Mouse (Mus musculus): ENCODE data around the gene Tcap. TPM values are rescaled to one million over a fixed set of nuclear protein-coding genes. Genes with fewer than 3 reads are reported as not detected.

The Tcap gene
- polyA plus RNA-seq, 1 experiment from 2014 or later: 2.7 TPM

DNA sequence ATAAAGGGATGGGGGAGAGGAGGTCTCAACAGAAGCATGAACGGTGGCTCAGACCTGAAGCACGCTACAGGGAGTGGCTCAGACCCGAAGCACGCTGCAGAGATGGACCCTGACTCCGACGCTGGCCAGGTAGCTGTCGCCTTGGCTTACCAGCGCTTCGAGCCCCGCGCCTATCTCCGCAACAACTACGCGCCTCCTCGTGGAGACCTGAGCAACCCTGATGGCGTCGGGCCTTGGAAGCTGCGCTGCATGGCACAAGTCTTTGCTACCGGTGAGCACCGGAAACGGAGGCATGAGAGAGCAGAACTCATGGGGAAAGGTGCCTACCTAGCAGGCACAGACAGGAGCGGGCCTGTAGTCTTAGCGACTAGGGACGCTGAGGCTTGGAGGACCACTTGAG, 3.0 kb downstream of the Tcap start:
- 16% methylated on average over 24 of the region's 24 CpGs for WGBS
- Histone ChIP-seq H3K4me3 (no peak overlapping the region), H3K9me3 (no peaks in the 10 kb centered on the region), H3K4me1 (0 out of 2 replicates have a peak, but pooled peaks cover 6% of the 10 kb centered on the region), H3K27me3 (replicated peaks) (peaks cover 74% of the 10 kb centered on the region), H3K36me3 (0 out of 2 replicates have a peak, but pooled peaks cover 1% of the 10 kb centered on the region), H3K4me2 (replicated peaks) (peak overlapping the region; percentile 23), H3K9ac (peak overlapping the region; percentile 6; the same call in 1 of the 2 replicates), H3K27ac (no peak overlapping the region)
- ATAC-seq (ENCODE audit: low FRiP score, low read depth): no peak

DNA sequence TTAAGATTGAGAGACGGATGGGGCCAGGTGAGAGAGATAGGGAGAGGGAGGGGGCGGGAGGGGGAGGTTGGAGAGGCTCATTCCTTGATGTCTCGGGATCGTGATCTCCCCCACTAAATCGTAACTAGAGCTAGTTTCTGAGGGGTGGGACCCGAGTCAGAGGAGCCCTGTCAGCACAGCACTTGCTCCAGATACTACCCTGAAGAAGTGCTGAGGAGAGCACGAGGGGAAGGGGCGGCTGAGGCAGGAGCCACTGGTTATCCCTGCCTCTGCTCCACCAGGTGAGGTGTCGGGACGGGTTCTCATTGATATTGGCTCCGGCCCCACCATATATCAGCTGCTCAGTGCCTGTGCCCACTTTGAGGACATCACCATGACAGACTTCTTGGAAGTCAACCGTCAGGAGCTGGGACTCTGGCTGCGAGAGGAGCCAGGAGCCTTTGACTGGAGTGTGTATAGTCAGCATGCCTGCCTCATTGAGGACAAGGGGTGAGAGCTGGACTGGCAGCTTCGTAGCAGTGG, 3.5 kb downstream of the Tcap start:
- peaks cover 77% of the 10 kb centered on the region for H3K27me3 ChIP-seq (replicated peaks)
- WGBS: 56% methylated on average over 14 of the region's 14 CpGs
- no peak overlapping the region for H3K4me3 ChIP-seq
- H3K36me3 ChIP-seq: no peaks in the 10 kb centered on the region
- H3K4me2 ChIP-seq (replicated peaks): peak overlapping the region; percentile 23; the same call in 1 of the 2 replicates
- H3K27ac ChIP-seq: no peak overlapping the region
- no peak for ATAC-seq (ENCODE audit: low FRiP score, low read depth)
- H3K9ac ChIP-seq: no peak overlapping the region
- 0 out of 2 replicates have a peak, but pooled peaks cover 6% of the 10 kb centered on the region for H3K4me1 ChIP-seq
- no peaks in the 10 kb centered on the region for H3K9me3 ChIP-seq

DNA sequence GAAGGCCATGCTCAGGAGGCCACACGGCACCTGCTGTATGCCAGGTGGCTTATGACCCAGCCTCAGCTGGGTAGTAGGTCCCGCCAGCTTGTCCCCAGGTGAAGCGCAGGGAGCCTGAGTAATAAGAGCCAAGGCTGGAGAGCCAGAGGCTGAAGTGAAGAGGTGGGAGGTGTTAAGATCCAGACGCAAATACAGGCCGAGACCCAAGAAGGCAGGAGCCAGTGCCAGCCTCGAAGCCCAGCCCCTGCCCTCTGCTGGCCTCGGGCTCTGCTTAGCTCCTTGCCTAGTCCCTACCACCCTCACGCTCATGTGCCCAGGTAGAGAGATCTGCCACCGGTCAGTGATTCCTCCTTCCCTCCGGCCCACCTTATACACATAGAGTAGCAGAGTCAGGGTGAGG, 4.7 kb downstream of the Tcap start:
- Histone ChIP-seq H3K4me1 (peaks cover 8% of the 10 kb centered on the region; the same call in 1 of the 2 replicates), H3K4me3 (no peak overlapping the region), H3K36me3 (no peaks in the 10 kb centered on the region), H3K4me2 (replicated peaks) (no peak overlapping the region), H3K27ac (no peak overlapping the region), H3K9me3 (no peaks in the 10 kb centered on the region), H3K27me3 (replicated peaks) (peaks cover 81% of the 10 kb centered on the region), H3K9ac (0 out of 2 replicates have a peak overlapping the region, but pooled peaks have one; percentile 17)
- no peak for ATAC-seq (ENCODE audit: low FRiP score, low read depth)
- 77% methylated on average over 10 of the region's 10 CpGs for WGBS

DNA sequence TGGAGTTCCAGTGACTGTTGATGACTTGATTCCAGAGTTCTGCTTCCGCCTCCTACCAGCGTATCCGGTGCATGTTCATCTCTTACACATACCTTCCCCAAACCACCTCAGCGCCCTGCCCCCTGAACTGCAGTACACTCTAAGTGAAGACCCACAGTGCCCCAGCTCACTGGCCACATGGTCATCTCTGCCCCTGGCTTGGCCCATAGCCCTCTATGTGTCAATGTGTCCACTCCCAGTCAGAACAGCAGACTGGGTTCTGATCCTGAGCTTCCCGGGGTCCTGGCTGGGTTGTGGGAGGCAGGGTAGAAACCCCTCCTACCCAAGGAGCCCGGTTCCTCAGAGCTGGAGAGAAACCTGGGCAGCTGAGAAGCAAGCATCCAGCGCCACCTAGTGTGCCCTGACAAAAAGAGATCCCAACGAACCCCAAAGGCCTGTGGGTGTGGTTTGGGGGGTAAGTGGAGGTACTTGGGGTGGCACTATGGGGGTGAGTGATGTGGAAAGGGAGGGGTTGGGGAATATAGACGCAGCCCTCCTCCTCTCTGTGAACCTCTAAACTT, 5.7 kb downstream of the Tcap start:
- Histone ChIP-seq H3K27me3 (replicated peaks) (peaks cover 71% of the 10 kb centered on the region), H3K9me3 (no peaks in the 10 kb centered on the region), H3K9ac (no peak overlapping the region), H3K36me3 (no peaks in the 10 kb centered on the region), H3K4me2 (replicated peaks) (no peak overlapping the region), H3K27ac (no peak overlapping the region), H3K4me3 (no peak overlapping the region), H3K4me1 (peaks cover 15% of the 10 kb centered on the region; the same call in 1 of the 2 replicates)
- ATAC-seq (ENCODE audit: low FRiP score, low read depth): no peak
- 23% methylated on average over 9 of the region's 9 CpGs for WGBS

DNA sequence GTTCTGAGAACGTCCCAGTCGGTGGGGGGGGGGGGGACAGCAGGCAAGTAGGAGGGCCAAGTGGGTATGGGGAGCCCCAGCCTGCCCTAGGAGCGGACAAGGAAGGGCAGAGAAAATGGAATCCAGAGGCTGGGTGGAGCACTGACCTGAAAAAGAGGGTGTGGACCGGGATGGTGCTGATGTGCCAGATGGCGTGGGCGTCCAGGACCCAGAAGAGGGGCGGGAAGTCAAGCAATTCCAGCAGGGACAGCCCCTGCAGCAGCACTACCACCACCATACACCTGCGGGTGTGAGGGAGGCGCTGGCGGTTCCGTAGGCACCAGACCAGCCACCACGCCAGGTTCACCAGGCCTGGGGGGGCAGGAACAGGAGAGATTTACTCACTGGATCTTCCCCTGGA, 6.5 kb downstream of the Tcap start:
- H3K27ac ChIP-seq: no peak overlapping the region
- no peak overlapping the region for H3K4me2 ChIP-seq (replicated peaks)
- H3K9me3 ChIP-seq: no peaks in the 10 kb centered on the region
- H3K4me1 ChIP-seq: peaks cover 17% of the 10 kb centered on the region; the same call in 1 of the 2 replicates
- H3K36me3 ChIP-seq: no peaks in the 10 kb centered on the region
- ATAC-seq (ENCODE audit: low FRiP score, low read depth): no peak
- no peak overlapping the region for H3K4me3 ChIP-seq
- H3K27me3 ChIP-seq (replicated peaks): peaks cover 63% of the 10 kb centered on the region
- 74% methylated on average over 12 of the region's 12 CpGs for WGBS
- H3K9ac ChIP-seq: no peak overlapping the region

DNA sequence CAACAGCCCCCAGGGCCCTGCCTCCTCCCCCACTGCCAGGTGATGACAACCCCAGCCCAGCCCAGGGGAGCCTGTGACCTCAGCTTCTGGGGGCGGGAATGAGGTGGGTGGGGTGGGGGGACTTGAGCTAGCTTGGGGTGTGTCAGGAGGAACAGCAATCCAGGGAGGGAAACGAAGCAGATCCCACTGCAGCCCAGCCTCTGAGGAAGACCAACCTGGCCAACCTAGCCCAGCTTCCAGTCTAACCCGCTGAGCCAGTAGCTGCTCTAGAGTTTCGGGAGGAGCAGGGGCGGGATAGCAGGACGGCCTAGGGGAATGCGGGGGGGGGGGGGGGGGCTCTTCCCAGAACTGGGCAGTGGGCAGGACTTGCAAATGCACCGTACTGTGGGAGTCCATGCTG, 8.4 kb downstream of the Tcap start:
- H3K4me3 ChIP-seq: no peak overlapping the region
- no peak overlapping the region for H3K9ac ChIP-seq
- ATAC-seq (ENCODE audit: low FRiP score, low read depth): no peak
- 12% methylated on average over 7 of the region's 8 CpGs for WGBS
- H3K27ac ChIP-seq: no peak overlapping the region
- no peaks in the 10 kb centered on the region for H3K9me3 ChIP-seq
- H3K4me2 ChIP-seq (replicated peaks): no peak overlapping the region
- H3K27me3 ChIP-seq (replicated peaks): peaks cover 44% of the 10 kb centered on the region
- H3K4me1 ChIP-seq: peaks cover 18% of the 10 kb centered on the region; the same call in 1 of the 2 replicates
- H3K36me3 ChIP-seq: no peaks in the 10 kb centered on the region

DNA sequence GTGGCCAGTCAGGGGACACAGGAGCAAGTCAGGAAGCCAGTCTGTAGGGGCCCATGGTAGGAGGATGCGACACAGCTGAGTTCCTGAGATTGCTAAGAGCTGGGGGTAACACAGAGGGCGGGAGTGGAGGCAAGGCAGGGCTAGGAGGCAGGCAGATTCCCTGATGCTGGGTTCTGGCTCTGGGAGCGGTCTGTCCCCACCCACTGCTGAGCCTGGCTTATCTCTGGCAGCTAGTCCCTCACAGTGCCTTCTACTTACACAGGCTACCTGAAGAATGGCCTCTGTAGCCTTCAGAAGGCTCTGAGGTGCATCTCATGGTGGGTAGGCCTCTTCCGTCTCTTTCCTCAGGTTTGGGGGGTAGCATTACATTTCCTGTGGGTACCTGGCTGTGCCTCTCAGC, 9.0 kb downstream of the Tcap start:
- H3K27me3 ChIP-seq (replicated peaks): peaks cover 38% of the 10 kb centered on the region
- peaks cover 18% of the 10 kb centered on the region; the same call in 1 of the 2 replicates for H3K4me1 ChIP-seq
- WGBS: 51% methylated on average over 4 of the region's 4 CpGs
- ATAC-seq (ENCODE audit: low FRiP score, low read depth): no peak
- no peaks in the 10 kb centered on the region for H3K36me3 ChIP-seq
- no peak overlapping the region for H3K27ac ChIP-seq
- no peak overlapping the region for H3K9ac ChIP-seq
- H3K9me3 ChIP-seq: no peaks in the 10 kb centered on the region
- no peak overlapping the region for H3K4me3 ChIP-seq
- no peak overlapping the region for H3K4me2 ChIP-seq (replicated peaks)

DNA sequence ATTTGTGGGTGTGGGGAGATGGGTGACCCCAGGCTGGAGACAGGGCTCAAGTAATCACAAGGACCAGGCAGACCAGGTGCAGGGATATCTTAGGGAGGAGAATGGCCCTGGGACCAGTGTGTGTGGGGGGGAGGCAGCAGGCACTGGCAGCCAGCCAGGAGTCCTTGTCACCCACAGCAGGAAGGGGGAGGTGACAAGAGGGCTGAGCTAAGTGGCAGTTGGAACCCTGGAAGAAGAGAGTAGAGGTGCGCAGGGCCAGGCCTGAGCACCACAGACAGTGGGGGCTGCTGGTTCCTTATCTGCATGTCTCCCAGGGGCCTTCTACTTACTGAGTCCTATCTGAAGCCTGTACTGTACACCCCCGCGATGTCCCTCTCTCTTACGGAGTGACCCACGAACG, 9.7 kb downstream of the Tcap start:
- no peaks in the 10 kb centered on the region for H3K9me3 ChIP-seq
- WGBS: 75% methylated on average over 6 of the region's 6 CpGs
- no peak overlapping the region for H3K27ac ChIP-seq
- no peak overlapping the region for H3K4me2 ChIP-seq (replicated peaks)
- H3K27me3 ChIP-seq (replicated peaks): peaks cover 31% of the 10 kb centered on the region
- H3K4me3 ChIP-seq: no peak overlapping the region
- ATAC-seq (ENCODE audit: low FRiP score, low read depth): no peak
- H3K4me1 ChIP-seq: peaks cover 18% of the 10 kb centered on the region; the same call in 1 of the 2 replicates
- no peaks in the 10 kb centered on the region for H3K36me3 ChIP-seq
- H3K9ac ChIP-seq: no peak overlapping the region

DNA sequence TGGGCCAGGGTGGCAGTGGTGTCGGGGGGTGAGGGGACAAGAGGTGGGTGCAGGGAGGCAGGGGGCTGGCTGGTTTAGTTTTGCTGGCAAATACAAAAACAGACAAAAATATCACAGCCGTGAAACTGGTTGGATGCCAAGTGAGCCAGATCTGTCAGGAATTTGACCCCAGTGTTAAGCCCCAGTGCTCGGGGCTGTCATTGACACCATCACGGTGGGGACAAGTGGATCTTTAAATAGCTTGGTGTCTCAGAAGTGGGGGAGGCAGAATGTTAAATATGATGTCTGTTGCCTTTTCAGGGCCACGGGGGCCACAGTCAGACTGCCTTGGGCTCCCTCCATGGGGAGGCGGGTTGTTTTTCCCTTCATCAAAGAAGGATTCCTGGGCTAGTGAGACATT, 10.7 kb downstream of the Tcap start:
- H3K27ac ChIP-seq: no peak overlapping the region
- H3K36me3 ChIP-seq: no peaks in the 10 kb centered on the region
- H3K4me2 ChIP-seq (replicated peaks): no peak overlapping the region
- H3K9ac ChIP-seq: no peak overlapping the region
- 59% methylated on average over 6 of the region's 6 CpGs for WGBS
- H3K9me3 ChIP-seq: no peaks in the 10 kb centered on the region
- H3K4me3 ChIP-seq: no peak overlapping the region
- ATAC-seq (ENCODE audit: low FRiP score, low read depth): no peak
- peaks cover 22% of the 10 kb centered on the region for H3K27me3 ChIP-seq (replicated peaks)
- H3K4me1 ChIP-seq: peaks cover 13% of the 10 kb centered on the region; the same call in 1 of the 2 replicates

DNA sequence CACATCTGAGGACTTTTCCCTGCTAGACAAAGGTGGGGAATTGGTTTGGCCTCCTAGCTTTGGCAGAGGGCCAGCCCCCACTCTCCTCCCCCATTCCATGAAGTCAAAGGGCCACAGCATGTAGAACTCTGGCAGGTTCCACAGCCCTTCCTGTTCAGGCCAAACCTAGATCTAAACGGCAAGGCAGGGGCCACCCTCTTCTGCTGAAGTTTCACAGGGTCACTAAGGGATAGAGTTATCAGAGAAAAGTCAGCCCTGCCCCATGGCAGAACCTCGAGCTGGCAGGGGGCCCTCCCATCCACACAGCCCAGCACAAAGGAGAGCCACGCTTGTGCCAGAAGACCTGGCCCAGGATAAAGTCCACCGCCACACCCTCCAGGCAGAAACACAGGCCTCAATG, 11.4 kb downstream of the Tcap start:
- ATAC-seq (ENCODE audit: low FRiP score, low read depth): no peak
- 67% methylated on average over 4 of the region's 4 CpGs for WGBS
- no peak overlapping the region for H3K4me3 ChIP-seq
- peaks cover 17% of the 10 kb centered on the region; the same call in 1 of the 2 replicates for H3K4me1 ChIP-seq
- no peak overlapping the region for H3K9ac ChIP-seq
- H3K4me2 ChIP-seq (replicated peaks): no peak overlapping the region
- H3K9me3 ChIP-seq: no peaks in the 10 kb centered on the region
- H3K36me3 ChIP-seq: no peaks in the 10 kb centered on the region
- H3K27me3 ChIP-seq (replicated peaks): peaks cover 21% of the 10 kb centered on the region
- H3K27ac ChIP-seq: no peak overlapping the region

DNA sequence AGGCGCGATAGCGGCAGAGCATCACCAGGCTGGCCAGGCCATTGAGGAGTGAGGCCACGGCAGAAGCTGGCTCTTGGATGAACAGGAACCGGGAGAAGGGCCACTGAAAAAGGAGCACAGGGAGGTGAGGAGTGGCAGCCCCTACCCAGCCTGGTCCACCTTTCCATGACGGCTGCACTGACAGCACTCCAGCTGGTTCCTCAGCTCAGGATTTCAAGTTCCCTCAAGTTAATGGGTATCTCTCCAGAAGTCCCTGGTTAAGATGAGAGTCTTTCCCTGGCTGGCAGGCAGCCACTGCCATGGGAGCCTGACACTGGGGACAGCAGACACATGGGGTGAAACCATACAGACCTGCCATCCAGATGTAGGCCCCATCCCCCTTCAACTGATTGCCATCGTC, 14.3 kb downstream of the Tcap start:
- Histone ChIP-seq H3K27ac (no peak overlapping the region), H3K27me3 (replicated peaks) (no peaks in the 10 kb centered on the region; the same call in 1 of the 2 replicates), H3K4me1 (peaks cover 20% of the 10 kb centered on the region), H3K4me3 (no peak overlapping the region), H3K36me3 (no peaks in the 10 kb centered on the region), H3K9ac (no peak overlapping the region), H3K9me3 (no peaks in the 10 kb centered on the region), H3K4me2 (replicated peaks) (no peak overlapping the region)
- ATAC-seq (ENCODE audit: low FRiP score, low read depth): no peak
- 91% methylated on average over 7 of the region's 7 CpGs for WGBS

DNA sequence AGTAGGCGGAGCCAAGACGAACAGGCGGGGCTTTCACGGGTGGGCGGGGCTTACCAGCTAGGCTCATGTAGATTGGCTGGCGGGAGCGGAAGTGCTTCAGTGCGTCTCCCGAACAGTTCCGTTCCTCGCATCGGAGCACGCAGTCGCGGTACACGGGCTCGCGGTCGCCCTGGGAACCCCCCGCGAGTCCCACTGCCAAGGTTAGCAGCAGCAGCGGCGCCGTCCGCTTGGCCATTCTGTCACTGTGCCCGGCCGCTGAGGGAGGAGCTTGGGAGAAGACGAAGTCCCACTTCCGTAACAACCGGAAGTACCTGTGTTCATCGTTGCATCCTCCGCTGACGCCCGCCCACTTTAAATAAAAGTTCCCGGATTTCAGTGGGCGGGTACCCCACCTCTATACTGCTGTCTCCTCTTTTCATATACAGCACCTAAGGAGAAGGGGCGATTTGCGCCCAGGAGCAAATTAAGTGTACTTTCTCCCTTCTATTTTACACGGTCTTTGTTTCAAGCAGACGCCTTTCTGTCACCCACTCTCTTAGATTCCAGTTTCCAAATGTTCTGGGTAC, 16.6 kb downstream of the Tcap start, which contains the start of gene Pgap3:
Pgap3 (minus strand) TSS at position 330 of the 566 bp plus-strand sequence.
- peak; percentile 92 for ATAC-seq (ENCODE audit: low FRiP score, low read depth)
- no peaks in the 10 kb centered on the region for H3K9me3 ChIP-seq
- WGBS: 1% methylated on average over 40 of the region's 40 CpGs

More for the DNA sequence above, 16.6 kb downstream of the Tcap start, which contains the start of gene Pgap3:
- H3K27ac ChIP-seq: peak within 1 kb of the TSS; percentile 89
- H3K36me3 ChIP-seq: no peaks in the 10 kb centered on the region
- peak within 1 kb of the TSS; percentile 63 for H3K4me3 ChIP-seq
- peak within 1 kb of the TSS; percentile 66 for H3K9ac ChIP-seq
- H3K4me1 ChIP-seq: peaks cover 8% of the 10 kb centered on the region
- peaks cover 3% of the 10 kb centered on the region for H3K27me3 ChIP-seq (replicated peaks)
- peak within 1 kb of the TSS; percentile 74 for H3K4me2 ChIP-seq (replicated peaks)
